Mouse (Mus musculus) heart, adult 2 months (tissue): ENCODE measurements around the gene Ccdc151.

Experiments used
- CTCF ChIP-seq: fragments of 200-600 bp; IDR thresholded peaks from 2 replicates; pipeline ENCODE4 v1.8.1; 2022; ENCODE audit warnings: antibody characterized with exemption, mild to moderate bottlenecking, moderate library complexity
- EP300 ChIP-seq: fragments of 200-500 bp; IDR thresholded peaks from 2 replicates; pipeline ENCODE4 v1.6.1; 2011; ENCODE audit warnings: low read depth, low read length, control low read depth; ENCODE audit not compliant: insufficient read depth
- POLR2A ChIP-seq: fragments of 200-500 bp; IDR thresholded peaks from 2 replicates; pipeline ENCODE4 v1.6.1; 2011; ENCODE audit warnings: mild to moderate bottlenecking, low read depth, low read length, control low read depth; ENCODE audit not compliant: insufficient read depth

GRCm38 (mm10) chr9:22041832-22042231 lies 39.4 kb upstream of the Ccdc151 start:
- TF ChIP-seq POLR2A (no peak), CTCF (no peak), EP300 (no peak)
